Mouse (Mus musculus) layer of hippocampus, adult 8-10 months (tissue): ENCODE results near the gene N4bp2l2. TPM values are rescaled to one million over a fixed set of nuclear protein-coding genes. Genes with fewer than 3 reads are reported as not detected.
"Not testable (repeated sequence)": the region's sequence is repeated elsewhere in the genome, so short reads cannot be mapped to it uniquely, and the experiment has no call there.

Experiments
- DNase-seq, 2 experiments: peaks; one replicate each; pipeline ENCODE4 v3.0.0; 2022; ENCODE audit warnings: low spot score in 2 of 2
- total RNA-seq, 4 experiments: library from RNA; stranded (reverse); gene quantifications; 2 replicates each; pipeline ENCODE4 v1.2.4; 2022

Gene N4bp2l2
- total RNA-seq = 100 to 1,000 TPM in 1 of 4 experiments, 10 to 100 TPM in 3; 74.7 to 101 (median 91.4) TPM

- DNase-seq = not testable (repeated sequence)
Measured at GRCm38 (mm10) chr5:150666133-150666739, at the start of gene N4bp2l2. Gene N4bp2l2 (minus strand): TSS chr5:150666183.

GRCm38 (mm10) chr5:150713431-150713830 is 47.4 kb upstream of the N4bp2l2 start:
- no peak for DNase-seq

- no peak for DNase-seq
Measured at GRCm38 (mm10) chr5:150711503-150711902, 45.5 kb upstream of the N4bp2l2 start.

- not testable (repeated sequence) for DNase-seq
Measured at GRCm38 (mm10) chr5:150707181-150707580, 41.2 kb upstream of the N4bp2l2 start.

GRCm38 (mm10) chr5:150706651-150707050 is 40.7 kb upstream of the N4bp2l2 start:
- not testable (repeated sequence) for DNase-seq

- peak in 1 of 2 experiments; percentile 48 for DNase-seq
Measured at GRCm38 (mm10) chr5:150702714-150703113, 36.7 kb upstream of the N4bp2l2 start.

- no peak for DNase-seq
Measured at GRCm38 (mm10) chr5:150693277-150693676, 27.3 kb upstream of the N4bp2l2 start.

GRCm38 (mm10) chr5:150690685-150691084 is 24.7 kb upstream of the N4bp2l2 start:
- no peak for DNase-seq

GRCm38 (mm10) chr5:150682862-150683261 is 16.9 kb upstream of the N4bp2l2 start:
- DNase-seq = not testable (repeated sequence)

- no peak for DNase-seq
Measured at GRCm38 (mm10) chr5:150674866-150675265, 8.9 kb upstream of the N4bp2l2 start.

GRCm38 (mm10) chr5:150673880-150674621 is 8.1 kb upstream of the N4bp2l2 start:
- no peak for DNase-seq

- peak; percentile 90 for DNase-seq
Measured at GRCm38 (mm10) chr5:150673153-150673835, 7.3 kb upstream of the N4bp2l2 start, which contains the start of gene Pds5b. Gene Pds5b (plus strand): TSS chr5:150673739.

GRCm38 (mm10) chr5:150672343-150672742 is 6.4 kb upstream of the N4bp2l2 start:
- no peak for DNase-seq

GRCm38 (mm10) chr5:150668731-150669130 is 2.7 kb upstream of the N4bp2l2 start:
- DNase-seq = no peak

GRCm38 (mm10) chr5:150665132-150665954 is 640 bp downstream of the N4bp2l2 start:
- DNase-seq = peak; percentile 97 to 98

- peak in 1 of 2 experiments; percentile 29 for DNase-seq
Measured at GRCm38 (mm10) chr5:150664794-150665131, 1.2 kb downstream of the N4bp2l2 start.

- not testable (repeated sequence) for DNase-seq
Measured at GRCm38 (mm10) chr5:150663926-150664325, 2.1 kb downstream of the N4bp2l2 start.

- not testable (repeated sequence) for DNase-seq
Measured at GRCm38 (mm10) chr5:150660296-150660695, 5.7 kb downstream of the N4bp2l2 start.

GRCm38 (mm10) chr5:150659425-150659824 is 6.6 kb downstream of the N4bp2l2 start:
- not testable (repeated sequence) for DNase-seq

- no peak for DNase-seq
Measured at GRCm38 (mm10) chr5:150654548-150654947, 11.4 kb downstream of the N4bp2l2 start.

- DNase-seq = no peak
Measured at GRCm38 (mm10) chr5:150652578-150652977, 13.4 kb downstream of the N4bp2l2 start.
